Mouse (Mus musculus) liver, embryonic 12.5 days (tissue): Measurements from ENCODE around the gene Sept11. TPM values are rescaled to one million over a fixed set of nuclear protein-coding genes. Genes with fewer than 3 reads are reported as not detected.

Experiments
- ATAC-seq: fragments of 200-750 bp; cut with Nextera tagmentation; 2 replicates; pipeline ENCODE4 v1.8.0; 2017; ENCODE audit warnings: moderate number of reproducible peaks, mild to moderate bottlenecking, moderate library complexity
- H3K27ac ChIP-seq: fragments of 300-500 bp; sonication (generic); 2 replicates; pipeline ENCODE4 v1.5.1; 2016; ENCODE audit warnings: mild to moderate bottlenecking
- H3K27me3 ChIP-seq: fragments of 300-500 bp; sonication (generic); replicated peaks from 2 replicates; pipeline ENCODE4 v1.6.1; 2016; ENCODE audit warnings: mild to moderate bottlenecking, moderate library complexity
- H3K36me3 ChIP-seq: fragments of 300-500 bp; sonication (generic); 2 replicates; pipeline ENCODE4 v1.6.1; 2016; ENCODE audit warnings: mild to moderate bottlenecking, moderate library complexity
- H3K4me1 ChIP-seq: fragments of 300-500 bp; sonication (generic); 2 replicates; pipeline ENCODE4 v1.6.1; 2016
- H3K4me2 ChIP-seq: fragments of 300-500 bp; sonication (generic); 2 replicates; pipeline ENCODE4 v1.6.1; 2016; ENCODE audit warnings: mild to moderate bottlenecking, moderate library complexity
- H3K4me3 ChIP-seq: fragments of 300-500 bp; sonication (generic); 2 replicates; pipeline ENCODE4 v1.5.1; 2016; ENCODE audit warnings: mild to moderate bottlenecking, moderate library complexity
- H3K9ac ChIP-seq: fragments of 300-500 bp; sonication (generic); 2 replicates; pipeline ENCODE4 v1.6.1; 2016; ENCODE audit warnings: mild to moderate bottlenecking, moderate library complexity
- H3K9me3 ChIP-seq: fragments of 300-500 bp; sonication (generic); replicated peaks from 2 replicates; pipeline ENCODE4 v1.6.1; 2016; ENCODE audit warnings: mild to moderate bottlenecking, moderate library complexity
- WGBS: fragments of 180-500 bp; shearing (Covaris S2); methylation state at CpG from one replicate; pipeline ENCODE4 v1.1.7; 2016; ENCODE audit not compliant: insufficient replicate concordance; 5-methylcytosine and 5-hydroxymethylcytosine counted together
- polyA plus RNA-seq: library from polyadenylated mRNA; unstranded; fragments of >200 nt; fragmentation: Nextera tagmentation; extraction: Ambion mirVana; gene quantifications from 2 replicates; pipeline ENCODE4 v1.2.1, GENCODE M21; 2016

Sept11 gene
- polyA plus RNA-seq, 1 experiment from 2014 or later, result 57.6 TPM

DNA sequence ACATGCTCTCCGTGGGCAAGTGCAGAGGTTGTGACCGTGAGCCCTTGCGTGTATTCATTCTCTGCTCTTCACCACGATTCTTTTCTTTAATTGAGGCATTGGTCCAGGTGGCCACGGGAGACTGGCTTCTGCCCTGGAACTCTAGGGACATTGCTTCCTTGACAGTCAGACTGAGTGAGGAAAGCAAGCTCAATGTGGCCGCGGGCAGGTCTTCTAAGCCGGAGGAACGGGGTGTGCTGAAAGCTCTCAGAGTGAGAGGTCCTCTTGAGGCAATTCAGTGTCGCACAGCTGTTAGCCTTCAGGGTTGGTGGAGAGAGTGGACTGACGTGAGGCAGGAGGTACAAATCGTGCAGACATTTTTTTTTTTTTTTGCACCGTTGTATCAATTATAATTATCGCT lies 5.6 kb downstream of the Sept11 start:
- Histone ChIP-seq H3K27ac (no peak overlapping the region), H3K4me2 (no peak overlapping the region), H3K4me3 (no peak overlapping the region), H3K36me3 (peaks cover 20% of the 10 kb centered on the region), H3K27me3 (0 out of 2 replicates have a peak, but pooled peaks cover 5% of the 10 kb centered on the region), H3K9me3 (no peaks in the 10 kb centered on the region), H3K9ac (no peak overlapping the region), H3K4me1 (peaks cover 31% of the 10 kb centered on the region)
- no peak for ATAC-seq
- WGBS, result 80% methylated on average over 14 of the region's 14 CpGs

DNA sequence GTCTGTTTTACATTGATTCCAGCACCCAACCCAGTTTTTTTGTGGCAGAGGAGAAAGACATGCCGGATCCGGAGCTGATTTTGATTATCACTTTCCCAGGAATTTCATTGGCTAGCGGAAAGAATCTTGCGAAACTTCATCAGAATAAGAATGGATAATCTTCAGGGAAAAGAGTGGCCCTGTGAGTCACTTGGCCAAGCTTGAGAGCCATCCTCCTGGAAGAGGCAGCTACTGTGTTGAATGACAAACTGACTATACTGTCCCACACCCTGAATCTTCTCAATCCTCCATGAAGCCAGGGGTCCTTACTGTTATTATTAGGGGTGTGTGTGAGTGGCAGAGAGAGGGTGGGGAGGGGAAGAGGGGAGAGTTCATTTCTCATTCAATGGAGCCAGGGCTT lies 7.7 kb downstream of the Sept11 start:
- Histone ChIP-seq H3K4me3 (no peak overlapping the region), H3K4me1 (peaks cover 12% of the 10 kb centered on the region; the same call in 1 of the 2 replicates), H3K36me3 (peaks cover 20% of the 10 kb centered on the region), H3K9me3 (no peaks in the 10 kb centered on the region), H3K9ac (no peak overlapping the region), H3K4me2 (no peak overlapping the region), H3K27me3 (no peaks in the 10 kb centered on the region), H3K27ac (no peak overlapping the region)
- WGBS, result 85% methylated on average over 4 of the region's 4 CpGs
- ATAC-seq, result no peak

DNA sequence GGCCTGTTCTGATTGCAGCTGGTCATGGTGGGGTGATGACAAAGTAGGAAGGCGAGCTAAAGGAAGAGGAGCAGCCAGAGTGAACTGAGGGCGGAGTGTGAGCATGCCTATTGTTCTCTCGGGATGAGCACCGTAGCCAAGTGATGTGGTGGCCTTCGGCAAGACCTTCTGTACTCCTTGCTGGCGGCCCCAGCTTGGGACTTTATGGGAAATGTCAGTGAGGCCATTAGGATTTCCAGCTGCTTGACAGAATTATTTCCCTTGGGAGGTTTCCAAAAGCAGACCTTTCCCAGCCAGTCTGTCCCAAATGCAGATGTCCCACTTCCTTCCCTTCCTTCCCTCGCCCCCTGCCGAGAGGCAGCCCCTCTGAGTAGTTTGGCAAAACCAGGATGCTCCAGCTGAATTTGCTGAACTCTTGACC lies 8.1 kb downstream of the Sept11 start:
- WGBS, result 76% methylated on average over 8 of the region's 8 CpGs
- Histone ChIP-seq H3K4me1 (peaks cover 12% of the 10 kb centered on the region; the same call in 1 of the 2 replicates), H3K36me3 (peaks cover 20% of the 10 kb centered on the region), H3K27me3 (no peaks in the 10 kb centered on the region), H3K27ac (no peak overlapping the region), H3K4me3 (no peak overlapping the region), H3K4me2 (no peak overlapping the region), H3K9me3 (no peaks in the 10 kb centered on the region), H3K9ac (no peak overlapping the region)
- no peak for ATAC-seq

DNA sequence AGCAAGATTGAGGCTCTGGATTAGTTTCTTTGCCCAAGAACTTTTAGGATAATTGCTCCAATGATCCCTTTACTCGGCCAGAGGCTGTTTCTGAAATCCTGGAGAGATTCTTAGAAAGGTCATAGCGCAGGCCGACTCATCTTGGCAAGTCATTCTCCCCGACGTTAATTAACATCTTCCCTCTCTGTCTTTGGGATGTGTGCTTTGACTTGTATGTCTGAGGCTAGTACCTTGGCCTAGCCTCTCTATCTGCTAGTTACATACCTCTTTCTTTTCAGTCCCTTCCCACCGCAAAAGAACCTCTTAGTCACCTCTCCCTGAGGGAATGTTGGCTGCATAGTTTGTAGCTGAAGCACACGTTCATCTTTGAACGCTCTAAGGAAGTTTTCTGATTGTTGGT lies 10.4 kb downstream of the Sept11 start:
- no peaks in the 10 kb centered on the region for H3K9me3 ChIP-seq
- no peak overlapping the region for H3K27ac ChIP-seq
- no peak overlapping the region for H3K4me2 ChIP-seq
- peaks cover 16% of the 10 kb centered on the region for H3K36me3 ChIP-seq
- WGBS, result 80% methylated on average over 8 of the region's 8 CpGs
- no peak for ATAC-seq
- H3K4me1 ChIP-seq, result peaks cover 8% of the 10 kb centered on the region; the same call in 1 of the 2 replicates
- no peaks in the 10 kb centered on the region for H3K27me3 ChIP-seq
- H3K9ac ChIP-seq, result no peak overlapping the region
- no peak overlapping the region for H3K4me3 ChIP-seq

DNA sequence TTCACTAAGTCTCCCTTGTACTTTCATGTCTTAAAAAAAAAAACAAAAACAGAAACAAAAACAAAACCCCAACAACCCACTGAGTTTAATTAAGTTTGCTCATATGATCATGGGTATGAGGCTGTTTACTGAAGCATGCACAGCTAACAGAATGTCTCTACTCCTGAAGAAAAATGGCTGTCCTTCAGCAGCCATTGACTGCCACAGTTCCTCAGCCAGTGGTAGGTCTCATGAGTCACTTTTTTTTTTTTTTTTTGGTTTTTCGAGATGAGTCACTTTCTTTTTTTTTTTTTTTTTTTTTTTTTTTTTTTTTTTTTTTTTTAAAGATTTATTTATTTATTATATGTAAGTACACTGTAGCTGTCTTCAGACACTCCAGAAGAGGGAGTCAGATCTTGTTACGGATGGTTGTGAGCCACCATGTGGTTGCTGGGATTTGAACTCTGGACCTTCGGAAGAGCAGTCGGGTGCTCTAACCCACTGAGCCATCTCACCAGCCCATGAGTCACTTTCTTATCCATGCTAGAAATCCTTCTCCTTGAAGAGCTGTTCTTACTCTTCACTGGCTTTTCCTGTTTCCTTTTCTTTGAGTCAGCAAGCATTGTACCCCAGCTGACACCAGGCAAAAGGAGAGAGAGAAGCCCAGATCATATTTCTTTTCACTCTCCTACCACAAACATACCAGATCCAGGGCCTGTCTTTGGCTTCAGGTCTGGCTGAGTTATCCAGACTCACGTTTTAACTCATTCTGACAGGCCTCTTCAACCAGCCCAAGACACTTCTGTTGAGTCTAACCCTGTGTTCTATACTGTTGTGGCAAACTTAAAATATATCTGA lies 12.0 kb downstream of the Sept11 start:
- Histone ChIP-seq H3K4me3 (no peak overlapping the region), H3K4me2 (no peak overlapping the region), H3K4me1 (peaks cover 5% of the 10 kb centered on the region; the same call in 1 of the 2 replicates), H3K9ac (no peak overlapping the region), H3K27me3 (no peaks in the 10 kb centered on the region), H3K27ac (no peak overlapping the region), H3K36me3 (peaks cover 16% of the 10 kb centered on the region), H3K9me3 (no peaks in the 10 kb centered on the region)
- WGBS, result 58% methylated on average over 4 of the region's 5 CpGs
- no peak for ATAC-seq

DNA sequence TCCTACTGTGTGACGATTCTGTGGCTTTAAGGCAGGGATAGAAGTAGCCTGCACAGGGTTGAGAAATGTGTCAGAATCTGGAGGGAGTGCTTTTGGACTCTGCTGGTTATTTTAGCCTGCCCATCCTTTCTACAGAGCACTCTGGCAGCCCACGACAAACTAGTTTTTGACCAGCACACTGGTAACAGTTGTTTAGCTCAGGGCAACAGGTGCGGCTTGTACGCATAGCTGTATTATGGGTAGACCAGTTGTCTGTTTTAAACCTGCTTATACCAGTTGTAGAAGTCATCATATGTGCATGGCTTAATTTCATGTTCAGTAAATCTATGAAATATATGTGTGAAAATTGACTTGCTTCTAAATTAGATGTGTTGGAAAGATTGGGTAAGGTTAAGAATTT lies 12.8 kb downstream of the Sept11 start:
- Histone ChIP-seq H3K9ac (no peak overlapping the region), H3K4me1 (peaks cover 3% of the 10 kb centered on the region; the same call in 1 of the 2 replicates), H3K36me3 (peaks cover 16% of the 10 kb centered on the region), H3K27me3 (no peaks in the 10 kb centered on the region), H3K9me3 (no peaks in the 10 kb centered on the region), H3K27ac (no peak overlapping the region), H3K4me3 (no peak overlapping the region), H3K4me2 (no peak overlapping the region)
- WGBS, result 84% methylated on average over 4 of the region's 4 CpGs
- ATAC-seq, result no peak

DNA sequence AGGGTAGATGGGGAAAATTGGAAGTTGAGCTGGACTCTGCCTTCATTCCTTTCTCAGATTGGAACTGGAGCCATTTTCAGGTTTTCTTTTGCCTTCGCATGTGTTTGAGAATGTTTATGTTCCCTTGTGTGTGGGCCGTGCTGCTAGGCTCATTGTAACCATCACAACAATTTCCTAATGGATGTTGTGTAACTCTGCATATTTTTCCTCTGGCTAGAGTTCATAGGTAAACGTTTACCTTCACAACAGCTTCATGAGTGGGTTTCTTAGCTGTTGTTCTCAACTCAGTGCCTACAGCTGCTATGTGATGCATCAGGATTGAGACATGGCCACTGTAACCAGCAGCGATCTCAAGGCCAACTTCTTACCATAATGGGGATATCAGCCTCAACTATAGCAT lies 15.5 kb downstream of the Sept11 start:
- H3K4me3 ChIP-seq, result no peak overlapping the region
- H3K36me3 ChIP-seq, result peaks cover 18% of the 10 kb centered on the region
- ATAC-seq, result no peak
- H3K27ac ChIP-seq, result no peak overlapping the region
- no peaks in the 10 kb centered on the region; the same call in 1 of the 2 replicates for H3K4me1 ChIP-seq
- no peaks in the 10 kb centered on the region for H3K9me3 ChIP-seq
- no peak overlapping the region for H3K9ac ChIP-seq
- H3K27me3 ChIP-seq, result no peaks in the 10 kb centered on the region
- WGBS, result 75% methylated on average over 4 of the region's 4 CpGs
- H3K4me2 ChIP-seq, result no peak overlapping the region

DNA sequence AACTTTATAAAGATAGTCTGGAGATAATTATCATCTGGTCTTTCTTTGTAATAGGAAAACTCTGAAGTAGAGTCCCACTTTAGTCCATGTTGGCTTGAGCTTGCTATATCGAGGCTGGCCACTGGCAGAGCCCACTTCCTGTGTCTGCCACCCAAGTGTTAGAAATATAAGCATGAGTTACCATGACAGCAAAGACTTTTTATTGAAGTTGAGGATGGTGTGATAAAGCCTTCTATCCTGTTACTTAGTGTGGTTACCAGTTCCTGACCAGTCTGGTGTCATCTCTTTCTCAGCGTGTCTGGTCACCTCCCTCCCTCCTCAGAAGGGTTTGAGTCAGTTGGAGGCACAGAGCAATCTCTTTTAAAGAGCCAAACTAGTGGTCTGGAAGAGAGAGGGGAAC lies 16.3 kb downstream of the Sept11 start:
- no peaks in the 10 kb centered on the region for H3K27me3 ChIP-seq
- H3K36me3 ChIP-seq, result peaks cover 18% of the 10 kb centered on the region
- WGBS, result 38% methylated on average over 2 of the region's 2 CpGs
- H3K4me3 ChIP-seq, result no peak overlapping the region
- no peaks in the 10 kb centered on the region for H3K9me3 ChIP-seq
- no peaks in the 10 kb centered on the region; the same call in 1 of the 2 replicates for H3K4me1 ChIP-seq
- no peak overlapping the region for H3K9ac ChIP-seq
- ATAC-seq, result no peak
- no peak overlapping the region for H3K27ac ChIP-seq
- no peak overlapping the region for H3K4me2 ChIP-seq

DNA sequence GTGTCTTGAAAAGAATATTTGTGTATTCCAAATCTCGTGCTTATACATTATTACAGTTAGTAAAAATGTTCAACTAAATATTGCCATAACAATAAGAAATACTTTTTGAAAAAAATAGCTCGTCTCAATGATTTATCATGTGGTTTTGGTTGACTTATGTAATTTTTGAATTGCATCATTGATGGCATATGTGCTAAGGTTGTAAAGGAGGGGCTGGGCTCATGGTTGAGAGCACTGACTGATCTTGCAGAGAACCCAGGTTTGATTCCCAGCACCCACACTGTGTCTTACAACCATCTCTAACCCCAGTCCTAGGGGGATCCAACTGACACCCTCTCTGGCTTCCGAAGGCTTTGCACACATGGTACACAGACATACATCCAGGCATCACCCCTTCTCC lies 19.1 kb downstream of the Sept11 start:
- no peak overlapping the region for H3K27ac ChIP-seq
- H3K36me3 ChIP-seq, result peaks cover 18% of the 10 kb centered on the region
- no peak for ATAC-seq
- H3K9ac ChIP-seq, result no peak overlapping the region
- no peaks in the 10 kb centered on the region for H3K27me3 ChIP-seq
- no peak overlapping the region for H3K4me2 ChIP-seq
- peaks cover 12% of the 10 kb centered on the region; the same call in 1 of the 2 replicates for H3K4me1 ChIP-seq
- H3K9me3 ChIP-seq, result no peaks in the 10 kb centered on the region
- WGBS, result 75% methylated on average over 3 of the region's 3 CpGs
- H3K4me3 ChIP-seq, result no peak overlapping the region

DNA sequence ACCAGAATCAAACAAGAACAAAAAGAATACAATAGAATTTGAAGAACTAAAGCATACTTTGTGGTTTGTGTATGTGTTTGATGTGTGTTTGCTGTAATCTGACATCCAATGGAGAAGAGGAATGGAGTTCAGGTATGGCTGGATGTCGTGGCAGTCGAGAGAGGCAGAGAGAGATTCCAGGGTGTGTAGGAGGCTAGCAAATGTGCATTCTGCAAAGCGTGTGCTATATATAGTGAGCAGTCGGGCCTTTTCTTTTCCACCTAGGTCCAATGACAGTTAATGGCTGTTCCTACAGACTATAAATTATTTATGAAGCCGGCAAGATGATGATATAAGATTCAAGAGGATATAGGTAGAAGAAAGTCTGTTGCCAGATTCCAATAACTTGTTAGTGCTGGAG lies 20.3 kb downstream of the Sept11 start:
- ATAC-seq, result no peak

DNA sequence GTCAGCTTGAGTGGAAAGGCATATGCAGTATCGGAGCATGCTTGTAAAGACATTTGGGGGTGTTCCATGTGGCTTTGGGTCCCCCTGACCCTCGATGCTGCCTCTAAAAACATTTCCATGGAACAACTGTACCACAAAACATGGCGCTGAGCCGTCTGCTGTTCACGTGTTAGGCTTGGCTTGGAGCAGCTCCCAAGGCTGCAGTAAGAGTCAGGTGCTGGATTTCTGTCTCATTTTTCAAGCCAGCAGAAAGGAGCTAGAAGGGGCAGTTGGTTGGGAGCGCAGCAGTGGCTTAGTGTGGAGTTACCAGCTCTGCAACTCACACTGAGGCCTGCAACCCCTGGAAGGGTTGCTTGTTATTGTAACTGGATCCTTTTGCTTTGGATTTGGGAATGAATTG lies 21.3 kb downstream of the Sept11 start:
- no peak overlapping the region for H3K4me3 ChIP-seq
- H3K9ac ChIP-seq, result no peak overlapping the region
- peaks cover 18% of the 10 kb centered on the region for H3K36me3 ChIP-seq
- H3K27me3 ChIP-seq, result no peaks in the 10 kb centered on the region
- no peak overlapping the region for H3K4me2 ChIP-seq
- 85% methylated on average over 6 of the region's 6 CpGs for whole genome bisulfite sequencing
- H3K9me3 ChIP-seq, result no peaks in the 10 kb centered on the region
- H3K27ac ChIP-seq, result no peak overlapping the region
- peaks cover 12% of the 10 kb centered on the region; the same call in 1 of the 2 replicates for H3K4me1 ChIP-seq
- no peak for ATAC-seq

More for the DNA sequence above, 20.3 kb downstream of the Sept11 start:
- H3K9me3 ChIP-seq, result no peaks in the 10 kb centered on the region
- no peak overlapping the region for H3K27ac ChIP-seq
- peaks cover 12% of the 10 kb centered on the region; the same call in 1 of the 2 replicates for H3K4me1 ChIP-seq
- H3K36me3 ChIP-seq, result peaks cover 18% of the 10 kb centered on the region
- 77% methylated on average over 5 of the region's 5 CpGs for WGBS
- H3K4me3 ChIP-seq, result no peak overlapping the region
- no peak overlapping the region for H3K9ac ChIP-seq
- H3K4me2 ChIP-seq, result no peak overlapping the region
- no peaks in the 10 kb centered on the region for H3K27me3 ChIP-seq

DNA sequence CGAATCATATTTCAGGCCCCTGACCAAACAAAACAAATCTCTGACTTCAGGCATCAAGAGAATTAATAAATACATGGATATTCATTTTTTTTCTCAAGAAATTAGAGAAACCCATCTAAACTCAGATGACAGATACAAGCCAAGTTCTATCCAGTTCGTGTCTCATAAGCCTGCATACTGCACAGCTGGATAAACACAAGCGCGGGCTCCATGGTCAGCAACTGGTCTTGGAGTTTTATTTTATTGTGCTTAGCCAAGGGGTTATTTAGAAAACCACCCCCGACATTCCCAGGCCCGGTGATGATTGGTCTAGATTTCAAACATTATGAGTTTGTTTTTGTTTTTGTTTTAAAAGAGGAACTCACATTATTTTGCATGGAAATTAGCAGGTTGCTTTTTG lies 21.8 kb downstream of the Sept11 start:
- no peaks in the 10 kb centered on the region for H3K27me3 ChIP-seq
- H3K27ac ChIP-seq, result no peak overlapping the region
- no peak overlapping the region for H3K9ac ChIP-seq
- WGBS, result 79% methylated on average over 6 of the region's 6 CpGs
- peaks cover 18% of the 10 kb centered on the region for H3K36me3 ChIP-seq
- H3K4me1 ChIP-seq, result peaks cover 12% of the 10 kb centered on the region; the same call in 1 of the 2 replicates
- ATAC-seq, result no peak
- no peaks in the 10 kb centered on the region for H3K9me3 ChIP-seq
- H3K4me3 ChIP-seq, result no peak overlapping the region
- no peak overlapping the region for H3K4me2 ChIP-seq
